Mouse (Mus musculus): Measurements from ENCODE around the gene Cabp7.

Cabp7 gene

GRCm38 (mm10) chr11:4746733-4747132, at the start of gene Cabp7:
Gene Cabp7, minus strand, starts transcription at chr11:4746778.
- ATAC-seq (ENCODE audit: insufficient number of reproducible peaks, low FRiP score, low TSS enrichment), result no peak

- no peak for ATAC-seq (ENCODE audit: insufficient number of reproducible peaks, low FRiP score, low TSS enrichment)
Observed at GRCm38 (mm10) chr11:4793006-4793405, 46.4 kb upstream of the Cabp7 start.

- ATAC-seq (ENCODE audit: insufficient number of reproducible peaks, low FRiP score, low TSS enrichment), result no peak
Observed at GRCm38 (mm10) chr11:4791549-4791948, 45.0 kb upstream of the Cabp7 start.

- ATAC-seq (ENCODE audit: insufficient number of reproducible peaks, low FRiP score, low TSS enrichment), result no peak
Observed at GRCm38 (mm10) chr11:4789691-4790090, 43.1 kb upstream of the Cabp7 start.

- no peak for ATAC-seq (ENCODE audit: insufficient number of reproducible peaks, low FRiP score, low TSS enrichment)
Observed at GRCm38 (mm10) chr11:4784629-4785142, 38.1 kb upstream of the Cabp7 start.

GRCm38 (mm10) chr11:4783116-4783515, 36.5 kb upstream of the Cabp7 start:
- no peak for ATAC-seq (ENCODE audit: insufficient number of reproducible peaks, low FRiP score, low TSS enrichment)

- no peak for ATAC-seq (ENCODE audit: insufficient number of reproducible peaks, low FRiP score, low TSS enrichment)
Observed at GRCm38 (mm10) chr11:4780927-4781326, 34.3 kb upstream of the Cabp7 start.

GRCm38 (mm10) chr11:4772925-4773324, 26.3 kb upstream of the Cabp7 start:
- ATAC-seq (ENCODE audit: insufficient number of reproducible peaks, low FRiP score, low TSS enrichment), result no peak

GRCm38 (mm10) chr11:4771756-4772155, 25.2 kb upstream of the Cabp7 start:
- no peak for ATAC-seq (ENCODE audit: insufficient number of reproducible peaks, low FRiP score, low TSS enrichment)

- ATAC-seq (ENCODE audit: insufficient number of reproducible peaks, low FRiP score, low TSS enrichment), result no peak
Observed at GRCm38 (mm10) chr11:4769881-4770280, 23.3 kb upstream of the Cabp7 start.

- ATAC-seq (ENCODE audit: insufficient number of reproducible peaks, low FRiP score, low TSS enrichment), result no peak
Observed at GRCm38 (mm10) chr11:4769293-4769692, 22.7 kb upstream of the Cabp7 start.

GRCm38 (mm10) chr11:4768399-4768798, 21.8 kb upstream of the Cabp7 start:
- no peak for ATAC-seq (ENCODE audit: insufficient number of reproducible peaks, low FRiP score, low TSS enrichment)

GRCm38 (mm10) chr11:4764476-4764875, 17.9 kb upstream of the Cabp7 start:
- no peak for ATAC-seq (ENCODE audit: insufficient number of reproducible peaks, low FRiP score, low TSS enrichment)

- no peak for ATAC-seq (ENCODE audit: insufficient number of reproducible peaks, low FRiP score, low TSS enrichment)
Observed at GRCm38 (mm10) chr11:4763631-4764030, 17.1 kb upstream of the Cabp7 start.

- no peak for ATAC-seq (ENCODE audit: insufficient number of reproducible peaks, low FRiP score, low TSS enrichment)
Observed at GRCm38 (mm10) chr11:4762511-4762910, 15.9 kb upstream of the Cabp7 start.

- ATAC-seq (ENCODE audit: insufficient number of reproducible peaks, low FRiP score, low TSS enrichment), result no peak
Observed at GRCm38 (mm10) chr11:4761991-4762390, 15.4 kb upstream of the Cabp7 start.

- ATAC-seq (ENCODE audit: insufficient number of reproducible peaks, low FRiP score, low TSS enrichment), result no peak
Observed at GRCm38 (mm10) chr11:4760438-4760837, 13.9 kb upstream of the Cabp7 start.

- no peak for ATAC-seq (ENCODE audit: insufficient number of reproducible peaks, low FRiP score, low TSS enrichment)
Observed at GRCm38 (mm10) chr11:4757789-4758158, 11.2 kb upstream of the Cabp7 start.

GRCm38 (mm10) chr11:4756984-4757788, 10.6 kb upstream of the Cabp7 start:
- ATAC-seq (ENCODE audit: insufficient number of reproducible peaks, low FRiP score, low TSS enrichment), result no peak

- ATAC-seq (ENCODE audit: insufficient number of reproducible peaks, low FRiP score, low TSS enrichment), result no peak
Observed at GRCm38 (mm10) chr11:4756460-4756859, 9.9 kb upstream of the Cabp7 start.

- ATAC-seq (ENCODE audit: insufficient number of reproducible peaks, low FRiP score, low TSS enrichment), result no peak
Observed at GRCm38 (mm10) chr11:4754867-4755266, 8.3 kb upstream of the Cabp7 start.

GRCm38 (mm10) chr11:4754036-4754435, 7.5 kb upstream of the Cabp7 start:
- ATAC-seq (ENCODE audit: insufficient number of reproducible peaks, low FRiP score, low TSS enrichment), result no peak

Data from cerebellum, adult (tissue).